Mouse (Mus musculus): ENCODE results near the gene Tmem198. TPM values are rescaled to one million over a fixed set of nuclear protein-coding genes. Genes with fewer than 3 reads are reported as not detected.

The Tmem198 gene
- polyA plus RNA-seq, 1 experiment: 3.6 TPM

DNA sequence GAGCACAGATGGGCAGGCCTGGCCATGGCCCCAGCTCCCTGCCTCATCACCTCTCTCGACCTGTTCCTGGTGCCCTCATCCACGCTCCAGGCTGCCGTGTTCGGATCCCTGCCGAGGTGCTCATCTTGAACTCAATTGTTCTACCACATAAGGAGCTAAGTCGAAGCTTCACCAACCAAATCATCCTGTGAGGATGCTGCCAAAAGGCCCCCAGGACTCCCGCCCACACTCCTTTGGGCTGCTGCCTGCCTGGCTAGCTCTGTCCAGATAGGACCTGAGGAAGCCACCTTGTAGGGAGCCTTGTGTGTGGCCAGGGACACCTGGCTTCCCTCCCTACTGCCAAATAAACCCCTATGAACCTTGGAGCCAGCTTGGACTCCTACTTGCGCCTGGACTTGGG, 36.5 kb upstream of the Tmem198 start:
- Histone ChIP-seq H3K4me3 (ENCODE audit: low read depth, low read length) (no peak overlapping the region), H3K27ac (ENCODE audit: insufficient read depth, low read depth, low read length) (no peak overlapping the region), H3K27me3 (ENCODE audit: control insufficient read depth, insufficient read depth, low read length) (peaks cover 19% of the 10 kb centered on the region), H3K36me3 (ENCODE audit: control insufficient read depth, insufficient read depth, low read length) (peaks cover 23% of the 10 kb centered on the region), H3K4me1 (ENCODE audit: control insufficient read depth, insufficient read depth, insufficient read length, low read length) (peaks cover 7% of the 10 kb centered on the region)
- WGBS: 77% methylated on average over 8 of the region's 8 CpGs
- TF ChIP-seq CTCF (IDR thresholded peaks at IDR 0.05; ENCODE audit: extremely low read depth, insufficient read length, insufficient replicate concordance, low read depth, low read length) (no peak), POLR2A (IDR thresholded peaks at IDR 0.05; ENCODE audit: low read depth, low read length) (no peak)

DNA sequence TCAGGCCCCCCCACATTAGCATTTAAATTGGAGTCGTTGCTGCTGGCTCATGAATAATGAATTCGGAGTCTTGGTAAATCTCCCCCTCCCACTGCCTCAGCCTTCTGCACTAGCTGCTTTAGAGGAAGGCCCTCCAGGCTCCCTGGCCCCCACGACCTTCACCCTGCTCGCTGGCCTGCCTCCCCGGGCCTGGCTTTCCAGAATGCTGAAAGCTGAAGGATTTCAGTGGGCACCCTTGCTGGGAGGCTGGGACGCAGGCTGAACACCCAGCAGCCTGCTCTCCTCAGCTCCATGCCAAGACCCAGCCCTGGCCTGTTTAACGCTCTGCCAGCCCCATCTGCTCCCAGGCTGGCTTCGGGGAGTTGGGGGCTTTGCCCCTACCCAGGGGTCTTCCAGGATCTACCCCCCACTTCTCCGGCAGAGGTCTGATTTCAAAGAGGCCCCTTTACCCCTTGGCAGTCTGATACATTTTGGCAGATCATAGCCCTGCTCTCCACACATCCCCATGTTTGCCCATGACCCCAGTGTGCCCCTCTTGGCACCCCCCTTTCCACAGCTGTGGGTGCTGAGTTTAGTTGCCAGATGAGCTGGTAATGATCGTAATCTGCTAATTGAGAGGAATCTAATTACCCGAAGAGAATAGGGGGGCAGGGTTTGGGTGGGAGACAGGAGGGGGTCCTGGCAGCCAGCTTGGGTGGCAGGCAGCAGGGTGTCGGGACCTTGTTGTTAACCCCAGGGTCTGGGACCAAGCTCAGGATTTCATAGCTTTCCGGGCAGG, 35.9 kb upstream of the Tmem198 start:
- Histone ChIP-seq H3K27ac (ENCODE audit: insufficient read depth, low read depth, low read length) (no peak overlapping the region), H3K4me3 (ENCODE audit: low read depth, low read length) (no peak overlapping the region), H3K4me1 (ENCODE audit: control insufficient read depth, insufficient read depth, insufficient read length, low read length) (peaks cover 6% of the 10 kb centered on the region), H3K27me3 (ENCODE audit: control insufficient read depth, insufficient read depth, low read length) (peaks cover 25% of the 10 kb centered on the region), H3K36me3 (ENCODE audit: control insufficient read depth, insufficient read depth, low read length) (peaks cover 21% of the 10 kb centered on the region)
- 76% methylated on average over 13 of the region's 13 CpGs for WGBS
- TF ChIP-seq POLR2A (IDR thresholded peaks at IDR 0.05; ENCODE audit: low read depth, low read length) (no peak), CTCF (IDR thresholded peaks at IDR 0.05; ENCODE audit: extremely low read depth, insufficient read length, insufficient replicate concordance, low read depth, low read length) (no peak)

DNA sequence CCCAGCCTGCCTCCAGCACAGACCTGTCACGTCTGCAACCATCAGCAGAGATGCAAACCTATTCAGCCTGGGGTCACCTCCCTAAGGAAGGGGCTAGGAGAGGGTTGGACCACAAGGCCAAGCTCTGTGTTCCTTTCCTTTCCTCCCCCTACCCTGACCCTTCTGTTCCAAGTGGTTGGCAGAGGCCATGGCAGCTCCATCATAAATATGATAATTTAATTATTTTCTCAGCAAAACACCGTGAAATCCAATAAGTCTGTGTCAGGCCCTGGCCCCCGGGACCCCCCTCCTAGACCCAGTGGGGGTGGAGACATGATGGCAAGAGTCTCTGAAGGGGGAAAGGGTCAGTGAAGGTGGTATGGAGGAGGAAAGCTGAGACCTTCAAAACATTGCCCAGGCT, 35.1 kb upstream of the Tmem198 start:
- H3K4me3 ChIP-seq (ENCODE audit: low read depth, low read length): no peak overlapping the region
- peaks cover 32% of the 10 kb centered on the region for H3K27me3 ChIP-seq (ENCODE audit: control insufficient read depth, insufficient read depth, low read length)
- 52% methylated on average over 3 of the region's 3 CpGs for WGBS
- H3K4me1 ChIP-seq (ENCODE audit: control insufficient read depth, insufficient read depth, insufficient read length, low read length): peaks cover 6% of the 10 kb centered on the region
- H3K27ac ChIP-seq (ENCODE audit: insufficient read depth, low read depth, low read length): no peak overlapping the region
- TF ChIP-seq CTCF (IDR thresholded peaks at IDR 0.05; ENCODE audit: extremely low read depth, insufficient read length, insufficient replicate concordance, low read depth, low read length) (no peak), POLR2A (IDR thresholded peaks at IDR 0.05; ENCODE audit: low read depth, low read length) (no peak)
- peaks cover 20% of the 10 kb centered on the region for H3K36me3 ChIP-seq (ENCODE audit: control insufficient read depth, insufficient read depth, low read length)

GRCm38 (mm10) chr1:75445141-75445701, 34.1 kb upstream of the Tmem198 start:
- 11% methylated on average over 9 of the region's 9 CpGs for WGBS
- Histone ChIP-seq H3K4me1 (ENCODE audit: control insufficient read depth, insufficient read depth, insufficient read length, low read length) (peaks cover 6% of the 10 kb centered on the region), H3K36me3 (ENCODE audit: control insufficient read depth, insufficient read depth, low read length) (peaks cover 19% of the 10 kb centered on the region), H3K27me3 (ENCODE audit: control insufficient read depth, insufficient read depth, low read length) (peaks cover 41% of the 10 kb centered on the region), H3K27ac (ENCODE audit: insufficient read depth, low read depth, low read length) (no peak overlapping the region), H3K4me3 (ENCODE audit: low read depth, low read length) (no peak overlapping the region)
- TF ChIP-seq POLR2A (IDR thresholded peaks at IDR 0.05; ENCODE audit: low read depth, low read length) (no peak), CTCF (IDR thresholded peaks at IDR 0.05; ENCODE audit: extremely low read depth, insufficient read length, insufficient replicate concordance, low read depth, low read length) (no peak)

GRCm38 (mm10) chr1:75445751-75446611, 33.4 kb upstream of the Tmem198 start:
- peak; percentile 89 for TF ChIP-seq CTCF (IDR thresholded peaks at IDR 0.05; ENCODE audit: extremely low read depth, insufficient read length, insufficient replicate concordance, low read depth, low read length)
- TF ChIP-seq POLR2A (IDR thresholded peaks at IDR 0.05; ENCODE audit: low read depth, low read length): no peak
- Histone ChIP-seq H3K27me3 (ENCODE audit: control insufficient read depth, insufficient read depth, low read length) (peaks cover 49% of the 10 kb centered on the region), H3K27ac (ENCODE audit: insufficient read depth, low read depth, low read length) (no peak overlapping the region), H3K4me3 (ENCODE audit: low read depth, low read length) (no peak overlapping the region), H3K36me3 (ENCODE audit: control insufficient read depth, insufficient read depth, low read length) (peaks cover 14% of the 10 kb centered on the region), H3K4me1 (ENCODE audit: control insufficient read depth, insufficient read depth, insufficient read length, low read length) (peaks cover 8% of the 10 kb centered on the region)
- under 1% methylated on average over 22 of the region's 22 CpGs for WGBS

- H3K4me1 ChIP-seq (ENCODE audit: control insufficient read depth, insufficient read depth, insufficient read length, low read length): peaks cover 8% of the 10 kb centered on the region
- H3K27ac ChIP-seq (ENCODE audit: insufficient read depth, low read depth, low read length): no peak overlapping the region
- peaks cover 9% of the 10 kb centered on the region for H3K36me3 ChIP-seq (ENCODE audit: control insufficient read depth, insufficient read depth, low read length)
- H3K27me3 ChIP-seq (ENCODE audit: control insufficient read depth, insufficient read depth, low read length): peaks cover 54% of the 10 kb centered on the region
- WGBS: 5% methylated on average over 20 of the region's 20 CpGs
- no peak for TF ChIP-seq CTCF (IDR thresholded peaks at IDR 0.05; ENCODE audit: extremely low read depth, insufficient read length, insufficient replicate concordance, low read depth, low read length)
- TF ChIP-seq POLR2A (IDR thresholded peaks at IDR 0.05; ENCODE audit: low read depth, low read length): no peak
- H3K4me3 ChIP-seq (ENCODE audit: low read depth, low read length): no peak overlapping the region
Measured at GRCm38 (mm10) chr1:75446656-75447055, 32.7 kb upstream of the Tmem198 start.
